Mouse (Mus musculus): ENCODE data around the gene Ifrd1. TPM values are rescaled to one million over a fixed set of nuclear protein-coding genes. Genes with fewer than 3 reads are reported as not detected.

The Ifrd1 gene
- polyA plus RNA-seq, 1 experiment from 2014 or later, result 89.6 TPM

DNA sequence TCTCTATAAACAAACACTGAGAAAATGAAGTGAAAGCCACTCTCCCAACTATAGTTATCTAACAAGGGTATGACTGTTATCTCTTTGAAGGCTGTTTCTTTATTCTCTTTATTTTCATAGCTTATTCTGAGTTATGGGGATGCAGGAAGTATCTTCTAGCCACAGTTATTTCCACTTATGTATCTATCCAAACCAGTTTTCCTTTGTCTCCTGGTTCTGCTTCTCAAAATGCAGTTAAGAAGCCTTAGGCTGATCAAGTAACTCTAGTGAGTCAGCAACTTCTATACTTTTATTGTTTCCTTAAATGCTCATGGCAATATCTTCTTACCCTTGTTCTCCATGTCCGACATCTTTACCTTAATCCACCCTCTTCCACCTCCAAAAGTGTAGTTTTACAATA, 16.1 kb downstream of the Ifrd1 start:
- no peak overlapping the region for H3K4me2 ChIP-seq
- H3K9me3 ChIP-seq (replicated peaks), result no peaks in the 10 kb centered on the region
- H3K27me3 ChIP-seq (replicated peaks), result no peaks in the 10 kb centered on the region
- 78% methylated on average over 1 of the region's 1 CpGs for WGBS (ENCODE audit: insufficient replicate concordance)
- no peak for ATAC-seq
- H3K4me3 ChIP-seq, result no peak overlapping the region
- H3K36me3 ChIP-seq, result no peaks in the 10 kb centered on the region
- H3K9ac ChIP-seq, result no peak overlapping the region
- H3K4me1 ChIP-seq, result no peaks in the 10 kb centered on the region
- no peak overlapping the region for H3K27ac ChIP-seq

DNA sequence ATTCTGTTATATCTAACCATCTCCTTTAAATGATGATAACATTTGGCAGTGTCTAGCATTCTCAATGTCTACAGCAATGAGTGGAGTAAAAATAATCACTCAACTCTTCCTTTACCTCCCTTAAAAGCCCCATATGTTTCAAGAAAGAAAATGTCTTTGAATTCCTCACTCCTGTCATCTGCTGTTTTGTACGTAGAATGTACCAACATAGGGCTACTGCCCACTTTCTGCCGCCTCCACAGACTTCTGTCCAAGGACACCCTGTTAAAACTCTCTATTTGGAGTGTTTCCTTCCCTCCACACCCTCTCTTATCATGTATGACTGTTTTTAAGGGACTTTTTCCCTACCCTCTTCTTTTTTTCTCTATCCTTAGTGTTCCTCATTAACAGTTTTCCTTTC, 16.7 kb downstream of the Ifrd1 start:
- 62% methylated on average over 2 of the region's 2 CpGs for WGBS (ENCODE audit: insufficient replicate concordance)

DNA sequence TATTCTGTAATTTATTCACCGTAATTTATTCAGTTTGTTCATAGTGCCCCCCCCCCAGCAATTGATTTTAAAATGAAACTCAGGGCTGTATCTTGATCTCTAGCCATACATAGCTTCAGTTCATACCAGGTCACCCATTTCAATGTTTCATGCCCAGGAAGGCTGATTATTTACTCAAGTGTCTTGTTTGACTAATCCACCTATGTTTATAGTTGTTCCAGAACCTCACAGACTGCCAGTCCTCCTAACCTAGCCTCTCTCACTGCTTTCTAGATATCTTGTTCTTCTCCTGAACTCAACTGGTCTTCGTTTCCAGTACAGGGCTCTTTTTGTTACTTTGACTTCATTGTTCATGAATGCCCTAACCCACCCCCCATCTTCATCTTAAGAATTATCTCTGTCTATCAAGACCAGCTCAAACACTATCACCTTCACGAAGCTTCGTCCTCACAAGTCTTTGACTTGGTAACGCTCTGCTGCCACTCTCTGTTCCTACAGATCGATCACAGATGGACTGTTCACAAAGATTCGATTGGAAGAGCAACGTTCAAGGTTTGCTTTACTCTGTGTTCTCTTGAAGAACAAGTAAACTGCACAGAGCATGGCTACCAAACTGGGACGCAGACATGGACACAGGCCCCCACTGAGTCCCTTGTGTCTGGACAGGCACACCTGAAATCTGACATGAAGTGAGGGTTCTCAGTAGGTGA, 24.0 kb downstream of the Ifrd1 start:
- H3K27ac ChIP-seq, result no peak overlapping the region

More for the DNA sequence above, 16.7 kb downstream of the Ifrd1 start:
- Histone ChIP-seq H3K27me3 (replicated peaks) (no peaks in the 10 kb centered on the region), H3K4me3 (no peak overlapping the region), H3K9me3 (replicated peaks) (no peaks in the 10 kb centered on the region), H3K27ac (no peak overlapping the region), H3K4me2 (no peak overlapping the region), H3K9ac (no peak overlapping the region), H3K36me3 (no peaks in the 10 kb centered on the region), H3K4me1 (no peaks in the 10 kb centered on the region)
- ATAC-seq, result no peak

DNA sequence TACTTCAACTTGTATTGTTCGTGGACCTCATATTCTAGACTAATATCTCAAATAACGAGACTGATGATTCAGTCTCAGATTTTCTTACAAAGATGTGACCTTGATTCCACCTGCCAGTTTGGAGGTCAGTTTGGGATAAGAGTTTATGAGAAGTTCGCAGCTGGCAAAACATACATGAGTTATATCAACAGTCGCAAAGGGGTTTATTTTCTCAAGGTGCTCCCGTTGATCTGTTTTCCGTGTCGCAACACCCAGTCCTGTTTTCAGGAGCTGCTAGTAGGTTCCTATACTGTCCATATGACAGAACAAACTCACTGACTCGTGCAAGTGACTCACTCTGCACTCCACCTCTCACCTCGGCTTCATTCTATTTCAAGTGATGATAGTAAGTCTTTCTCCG, 24.6 kb downstream of the Ifrd1 start:
- peak overlapping the region; percentile 93 for H3K4me3 ChIP-seq
- 45% methylated on average over 10 of the region's 10 CpGs for WGBS (ENCODE audit: insufficient replicate concordance)
- no peak for ATAC-seq
- H3K9me3 ChIP-seq (replicated peaks), result no peaks in the 10 kb centered on the region
- peak overlapping the region; percentile 60 for H3K9ac ChIP-seq
- H3K4me1 ChIP-seq, result peaks cover 30% of the 10 kb centered on the region
- H3K27ac ChIP-seq, result peak overlapping the region; percentile 65
- no peaks in the 10 kb centered on the region for H3K27me3 ChIP-seq (replicated peaks)
- H3K4me2 ChIP-seq, result peak overlapping the region; percentile 95
- H3K36me3 ChIP-seq, result no peaks in the 10 kb centered on the region

More for the DNA sequence above, 24.0 kb downstream of the Ifrd1 start:
- Histone ChIP-seq H3K9ac (no peak overlapping the region), H3K4me3 (no peak overlapping the region), H3K4me2 (peak overlapping the region; percentile 95), H3K4me1 (peaks cover 30% of the 10 kb centered on the region), H3K27me3 (replicated peaks) (no peaks in the 10 kb centered on the region), H3K36me3 (no peaks in the 10 kb centered on the region), H3K9me3 (replicated peaks) (no peaks in the 10 kb centered on the region)
- WGBS (ENCODE audit: insufficient replicate concordance), result 86% methylated on average over 9 of the region's 9 CpGs
- no peak for ATAC-seq

DNA sequence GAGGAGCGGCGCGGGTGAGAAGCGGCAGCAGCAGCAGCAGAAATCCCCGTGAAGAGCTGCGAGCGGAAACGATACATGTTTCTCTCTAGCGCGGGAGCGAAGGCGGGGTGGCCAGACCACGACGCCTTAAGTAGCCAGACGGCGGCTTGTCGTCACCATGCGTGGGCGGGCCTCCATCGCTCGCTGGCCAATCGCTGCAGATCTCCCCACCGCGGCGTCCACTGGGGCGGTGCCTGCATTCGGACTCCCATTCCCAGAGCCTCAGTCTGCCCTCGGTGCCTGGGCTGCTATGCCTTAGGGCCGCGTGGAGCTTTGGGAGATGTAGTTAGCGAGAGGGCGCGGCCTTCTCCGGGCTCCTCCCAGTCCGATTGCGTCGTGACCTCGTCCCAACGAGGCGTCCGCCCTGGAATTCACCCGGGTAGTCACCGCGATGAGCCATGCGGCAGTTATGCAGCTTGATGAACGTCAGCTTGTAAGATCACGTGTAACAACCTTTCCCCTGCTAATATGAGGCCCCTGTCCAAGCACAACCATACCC, 25.2 kb downstream of the Ifrd1 start:
- Histone ChIP-seq H3K4me3 (peak overlapping the region; percentile 93), H3K9me3 (replicated peaks) (no peaks in the 10 kb centered on the region), H3K27ac (peak overlapping the region; percentile 94), H3K36me3 (peaks cover under 1% of the 10 kb centered on the region), H3K27me3 (replicated peaks) (no peaks in the 10 kb centered on the region), H3K9ac (peak overlapping the region; percentile 94), H3K4me2 (peak overlapping the region; percentile 95), H3K4me1 (peaks cover 31% of the 10 kb centered on the region)
- under 1% methylated on average over 47 of the region's 47 CpGs for WGBS (ENCODE audit: insufficient replicate concordance)
- ATAC-seq, result peak; percentile 97

DNA sequence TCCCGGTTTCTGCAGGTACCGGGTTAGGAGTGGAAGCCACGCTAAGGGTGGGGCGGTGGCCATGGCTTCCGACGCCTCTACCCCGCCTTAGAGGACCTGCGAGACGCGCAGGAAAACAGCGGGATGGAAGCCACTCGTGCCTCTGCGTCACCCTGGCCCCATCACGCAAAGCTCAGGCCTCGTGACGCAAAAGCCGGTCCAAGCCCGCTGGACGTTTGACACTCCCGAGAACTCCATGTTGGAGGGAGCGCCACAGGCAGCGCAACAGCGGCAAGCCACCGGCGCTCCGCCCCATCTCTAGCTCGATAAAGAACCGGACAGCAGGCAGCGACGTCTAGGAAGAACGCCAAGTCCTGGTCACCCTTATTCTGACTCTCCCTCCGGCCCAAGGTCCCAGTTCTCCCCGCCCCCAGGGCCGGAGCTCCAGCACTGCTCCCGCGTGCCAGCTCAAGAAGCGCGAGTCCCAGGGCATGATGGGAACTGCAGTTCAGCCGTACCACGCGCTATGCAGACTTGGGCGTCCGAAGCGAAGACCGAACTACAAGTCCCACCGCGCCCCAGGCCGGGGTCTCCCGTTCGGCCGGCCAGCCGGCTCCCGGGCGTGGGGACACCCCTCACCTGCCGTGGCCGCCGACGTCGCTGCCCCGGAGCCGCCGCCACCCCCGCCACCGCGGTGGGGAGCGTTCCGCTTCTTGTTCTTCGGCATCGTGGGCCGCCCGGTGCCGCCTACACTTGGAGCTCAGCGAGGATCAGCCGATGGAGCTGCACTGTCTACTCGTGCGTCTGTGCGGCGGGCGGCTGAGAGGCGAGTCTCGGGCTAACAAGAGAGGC, 25.8 kb downstream of the Ifrd1 start:
- peak; percentile 85 for ATAC-seq
- Histone ChIP-seq H3K9ac (peak overlapping the region; percentile 94), H3K4me3 (peak overlapping the region; percentile 93), H3K27me3 (replicated peaks) (no peaks in the 10 kb centered on the region), H3K36me3 (peaks cover 6% of the 10 kb centered on the region), H3K9me3 (replicated peaks) (no peaks in the 10 kb centered on the region), H3K4me2 (peak overlapping the region; percentile 95), H3K4me1 (peaks cover 35% of the 10 kb centered on the region), H3K27ac (peak overlapping the region; percentile 94)
- under 1% methylated on average over 81 of the region's 81 CpGs for WGBS (ENCODE audit: insufficient replicate concordance)

DNA sequence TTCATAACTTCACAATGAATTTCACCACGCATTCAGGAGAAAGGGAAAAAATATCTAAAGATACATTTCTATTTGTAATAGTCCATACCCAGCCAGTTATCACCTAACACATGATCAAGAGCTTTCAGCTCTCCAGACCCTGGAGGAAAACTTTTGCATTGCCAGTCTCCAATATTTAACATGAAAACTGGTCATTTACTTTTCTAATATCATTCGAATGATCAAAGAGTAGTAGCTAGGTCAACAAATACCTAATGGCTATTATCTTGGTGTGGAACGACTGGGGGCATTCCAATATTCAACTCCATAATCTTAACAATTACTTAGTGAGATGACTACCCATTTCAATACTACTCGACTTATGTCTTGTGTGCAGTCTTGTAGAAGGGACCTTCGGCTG, 26.7 kb downstream of the Ifrd1 start:
- H3K4me3 ChIP-seq, result peak overlapping the region; percentile 93
- H3K9me3 ChIP-seq (replicated peaks), result no peaks in the 10 kb centered on the region
- peak overlapping the region; percentile 94 for H3K9ac ChIP-seq
- peak overlapping the region; percentile 95 for H3K4me2 ChIP-seq
- WGBS (ENCODE audit: insufficient replicate concordance), result 6% methylated on average over 5 of the region's 5 CpGs
- no peaks in the 10 kb centered on the region for H3K27me3 ChIP-seq (replicated peaks)
- H3K27ac ChIP-seq, result no peak overlapping the region
- ATAC-seq, result no peak
- H3K36me3 ChIP-seq, result peaks cover 12% of the 10 kb centered on the region
- peaks cover 35% of the 10 kb centered on the region for H3K4me1 ChIP-seq

DNA sequence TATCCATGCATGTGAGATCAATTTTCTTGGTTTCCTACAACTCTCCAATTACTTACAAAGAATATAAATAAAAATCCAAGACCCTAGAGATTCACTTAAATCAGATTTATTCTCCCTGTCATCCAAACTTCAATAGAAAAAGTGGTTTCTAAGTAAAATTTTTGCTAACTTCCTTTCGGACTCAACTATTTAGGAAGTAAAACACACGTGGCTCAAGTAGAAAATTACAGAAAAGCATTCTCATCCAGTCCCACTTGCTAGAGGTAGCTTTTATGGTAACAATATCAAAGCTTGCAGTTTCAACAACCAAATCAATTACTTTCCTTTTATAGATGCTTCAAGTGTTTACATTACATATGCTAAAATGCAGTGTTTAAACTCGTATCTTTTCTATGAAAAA, 27.4 kb downstream of the Ifrd1 start:
- peaks cover 20% of the 10 kb centered on the region for H3K36me3 ChIP-seq
- H3K4me2 ChIP-seq, result peak overlapping the region; percentile 95
- ATAC-seq, result no peak
- H3K27me3 ChIP-seq (replicated peaks), result no peaks in the 10 kb centered on the region
- H3K4me1 ChIP-seq, result peaks cover 35% of the 10 kb centered on the region
- no peaks in the 10 kb centered on the region for H3K9me3 ChIP-seq (replicated peaks)
- H3K27ac ChIP-seq, result no peak overlapping the region
- 22% methylated on average over 3 of the region's 3 CpGs for WGBS (ENCODE audit: insufficient replicate concordance)
- peak overlapping the region; percentile 94 for H3K9ac ChIP-seq
- peak overlapping the region; percentile 93 for H3K4me3 ChIP-seq

DNA sequence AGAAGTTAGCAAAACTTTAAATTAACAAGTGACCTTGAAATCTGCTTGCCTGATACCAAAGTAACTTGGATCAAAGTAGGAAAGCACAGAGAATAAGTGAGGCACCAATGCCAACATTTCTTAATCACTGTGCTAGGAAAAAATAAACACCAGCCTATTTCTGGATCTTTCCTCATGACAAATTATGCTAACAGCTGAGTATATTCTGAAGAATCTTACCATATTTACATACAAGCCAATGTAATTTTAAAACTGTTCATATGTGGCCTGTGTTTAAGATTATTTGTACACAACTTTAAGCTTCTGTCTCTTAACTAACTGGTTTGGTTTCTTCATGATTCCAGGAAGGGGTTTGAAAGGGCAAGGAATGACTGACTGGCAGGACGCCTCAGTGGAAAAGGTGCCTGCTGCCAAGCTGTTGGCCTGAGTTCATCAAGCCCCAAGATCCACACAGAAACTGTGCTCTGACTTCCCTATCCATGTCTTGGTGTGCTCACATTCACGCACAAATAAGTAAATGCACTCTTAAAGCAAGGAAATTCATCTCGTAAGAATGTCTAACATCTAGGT, 28.2 kb downstream of the Ifrd1 start:
- 56% methylated on average over 3 of the region's 3 CpGs for WGBS (ENCODE audit: insufficient replicate concordance)
- Histone ChIP-seq H3K27me3 (replicated peaks) (no peaks in the 10 kb centered on the region), H3K4me1 (peaks cover 35% of the 10 kb centered on the region), H3K4me2 (peak overlapping the region; percentile 95), H3K36me3 (peaks cover 28% of the 10 kb centered on the region), H3K9me3 (replicated peaks) (no peaks in the 10 kb centered on the region), H3K9ac (0 out of 2 replicates have a peak overlapping the region, but pooled peaks have one; percentile 44), H3K4me3 (peak overlapping the region; percentile 93), H3K27ac (0 out of 2 replicates have a peak overlapping the region, but pooled peaks have one; percentile 22)
- ATAC-seq, result no peak

DNA sequence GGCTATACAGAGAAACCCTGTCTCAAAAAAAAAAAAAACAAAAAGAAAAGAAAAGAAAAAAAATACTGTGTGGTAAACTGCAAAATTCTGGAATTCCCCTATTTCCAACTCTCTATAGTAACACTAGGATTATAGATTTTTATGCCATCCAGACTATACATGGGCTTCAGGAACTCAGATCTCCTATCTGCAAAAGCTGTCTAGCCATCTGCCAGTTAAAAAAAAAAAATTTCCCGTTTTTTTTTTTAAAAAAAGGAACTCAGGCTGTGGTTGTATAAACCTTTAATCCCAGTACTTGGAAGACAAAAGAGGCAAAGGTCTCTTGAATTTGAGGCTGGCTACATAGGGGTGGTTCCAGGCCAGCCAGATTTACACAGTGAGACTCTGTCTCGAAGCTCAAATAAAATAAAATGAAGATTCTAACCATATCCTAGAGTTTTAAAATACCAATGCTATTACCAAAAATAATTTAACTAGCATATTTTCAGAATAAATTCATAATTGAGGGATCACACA, 29.8 kb downstream of the Ifrd1 start:
- Histone ChIP-seq H3K4me1 (peaks cover 26% of the 10 kb centered on the region), H3K4me3 (no peak overlapping the region), H3K9me3 (replicated peaks) (no peaks in the 10 kb centered on the region), H3K9ac (no peak overlapping the region), H3K27ac (no peak overlapping the region), H3K36me3 (peaks cover 44% of the 10 kb centered on the region), H3K27me3 (replicated peaks) (no peaks in the 10 kb centered on the region), H3K4me2 (no peak overlapping the region)
- 47% methylated on average over 2 of the region's 2 CpGs for WGBS (ENCODE audit: insufficient replicate concordance)
- ATAC-seq, result no peak

DNA sequence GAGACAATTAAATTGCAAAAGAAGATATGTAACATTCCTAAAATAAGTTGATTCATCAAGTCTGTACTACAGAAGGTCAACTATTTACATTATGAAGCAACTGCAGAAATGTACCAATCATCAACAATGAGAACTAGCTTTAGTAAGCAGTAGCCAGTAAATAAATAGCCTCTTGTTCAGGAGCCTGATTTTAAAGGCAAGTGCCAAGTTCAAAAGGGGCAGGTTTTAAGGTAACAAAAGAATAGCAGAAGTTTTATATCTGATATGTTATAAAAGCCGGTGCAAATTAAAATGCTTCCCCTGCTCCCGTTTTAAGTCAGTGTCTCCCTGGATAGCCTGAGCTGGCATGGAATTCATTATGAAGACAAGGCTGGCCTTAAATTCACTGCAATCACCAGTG, 30.5 kb downstream of the Ifrd1 start:
- H3K4me3 ChIP-seq, result no peak overlapping the region
- no peak for ATAC-seq
- H3K9me3 ChIP-seq (replicated peaks), result no peaks in the 10 kb centered on the region
- WGBS (ENCODE audit: insufficient replicate concordance), result 80% methylated on average over 2 of the region's 2 CpGs
- no peak overlapping the region for H3K27ac ChIP-seq
- no peaks in the 10 kb centered on the region for H3K27me3 ChIP-seq (replicated peaks)
- no peak overlapping the region for H3K9ac ChIP-seq
- peaks cover 25% of the 10 kb centered on the region for H3K4me1 ChIP-seq
- peaks cover 51% of the 10 kb centered on the region for H3K36me3 ChIP-seq
- H3K4me2 ChIP-seq, result no peak overlapping the region
